Mouse (Mus musculus) inflammation-experienced regulatory T-cells, adult 16 weeks (primary cell): Measurements from ENCODE around the gene Zyx. TPM values are rescaled to one million over a fixed set of nuclear protein-coding genes. Genes with fewer than 3 reads are reported as not detected.

Experiments used
- polyA plus RNA-seq: library from polyadenylated mRNA; unstranded; fragments of 100-300 nt; shearing (Covaris generic); gene quantifications from one replicate; pipeline ENCODE4 v1.2.1, GENCODE M21; 2017

Zyx gene
- 98.2 TPM for polyA plus RNA-seq

DNA sequence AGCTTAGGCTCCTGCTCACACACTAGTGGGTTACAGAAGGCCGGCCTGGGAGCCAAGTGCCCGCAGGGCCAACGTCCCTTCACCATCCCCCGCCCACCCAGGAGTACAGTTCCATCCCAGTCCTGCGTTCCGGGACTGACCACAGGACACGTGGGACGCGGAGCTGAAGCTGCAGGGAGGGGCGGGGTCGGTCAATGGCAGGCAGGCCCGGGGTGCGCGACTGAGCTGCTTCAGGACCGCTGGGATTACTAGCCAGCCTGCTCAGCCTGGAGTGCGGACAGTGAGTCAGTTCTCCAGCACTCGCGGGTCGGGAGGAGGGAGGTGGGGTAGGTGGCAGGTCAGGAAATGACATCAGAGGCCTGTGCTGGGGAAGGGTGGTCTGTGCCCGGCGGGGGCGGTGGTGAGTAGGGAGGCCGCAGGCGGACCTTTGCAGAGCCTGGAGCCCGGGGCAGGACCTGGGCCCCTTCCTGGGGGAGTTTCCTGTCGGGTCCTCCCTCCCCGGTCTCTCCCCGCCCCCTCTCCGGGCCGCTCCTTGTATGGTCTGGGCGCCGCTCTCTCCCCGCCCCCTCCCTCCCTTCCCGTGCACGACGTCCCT is at the start of gene Zyx:
Zyx (plus strand) TSS at position 205 of the 595 bp plus-strand sequence.

DNA sequence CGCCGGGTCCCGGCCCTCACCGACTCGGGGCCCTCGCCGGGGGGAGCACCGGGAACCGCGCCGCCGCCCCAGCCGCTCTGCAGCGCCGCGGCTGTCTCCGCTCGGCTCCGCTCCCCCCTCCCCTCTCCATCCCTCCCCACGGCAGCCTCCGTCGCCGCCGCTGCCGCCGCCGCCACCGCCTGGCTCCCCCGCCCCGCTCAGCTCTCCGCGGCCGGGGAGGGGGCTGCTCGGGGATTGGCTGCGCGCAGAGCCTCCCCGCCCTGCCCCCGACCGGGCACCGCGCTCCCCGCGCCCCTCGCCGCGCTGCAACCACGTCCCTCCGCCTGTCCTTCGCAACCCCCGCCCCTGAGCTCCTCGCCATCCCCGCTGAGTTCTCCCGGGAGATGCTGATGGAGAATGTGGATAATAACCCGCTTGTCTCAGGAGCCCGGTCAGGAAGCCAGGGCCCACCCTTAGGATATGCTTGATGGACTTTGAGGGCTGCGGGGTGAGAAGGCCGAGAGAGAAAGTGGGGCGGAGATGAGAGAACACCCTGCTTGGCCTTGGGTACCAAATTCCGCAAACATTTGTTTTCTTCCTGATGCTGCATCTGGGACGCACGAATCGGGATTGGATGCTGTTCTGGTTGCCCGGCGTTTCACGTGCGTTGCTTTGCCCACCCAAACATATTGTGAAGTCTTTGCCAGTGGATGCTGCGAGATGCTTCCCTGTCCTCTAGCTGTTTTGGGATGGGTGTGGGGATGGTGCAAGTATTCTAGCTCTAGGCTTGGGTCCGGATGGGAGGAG is 24.8 kb upstream of the Zyx start, which contains the start of gene Fam131b:
Fam131b (minus strand) TSS at position 162 of the 786 bp plus-strand sequence.

DNA sequence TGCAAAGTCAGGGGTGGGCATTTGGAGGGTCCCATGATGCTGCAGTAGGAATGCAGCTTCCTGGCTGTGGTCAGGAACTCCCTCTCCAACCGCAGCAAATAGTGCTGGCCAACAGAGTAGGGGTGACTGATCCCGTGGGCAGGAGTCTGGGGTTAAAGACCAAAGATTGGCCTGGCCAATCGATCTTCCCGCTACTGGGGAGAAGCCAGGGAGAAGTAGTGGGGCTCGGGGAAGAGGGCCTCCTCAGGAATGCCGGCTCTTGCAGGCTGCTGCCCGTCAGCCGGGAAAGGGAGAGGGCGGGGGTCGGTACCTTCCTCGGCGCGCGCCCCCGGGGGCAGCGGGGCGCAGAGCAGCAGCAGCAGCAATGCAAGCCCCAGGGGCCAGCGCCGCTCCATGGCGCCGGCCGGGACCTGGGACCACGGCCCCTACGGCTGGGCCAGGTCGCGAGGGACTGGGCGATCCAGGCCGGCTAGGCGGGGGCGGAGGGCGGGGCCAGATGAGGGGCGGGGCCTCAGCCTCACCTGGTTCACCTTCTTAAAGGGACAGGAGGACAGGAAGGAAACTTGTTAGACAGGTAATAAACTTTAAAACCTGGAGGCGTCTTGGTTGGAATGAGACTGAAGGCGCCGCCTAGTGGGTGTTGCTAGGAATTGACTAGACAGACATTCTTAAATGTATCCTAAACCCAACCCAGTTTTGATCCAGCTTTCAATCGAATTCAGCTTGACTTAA is 23.6 kb downstream of the Zyx start, which contains the start of gene Epha1:
Epha1 (minus strand) TSS at position 453 of the 732 bp plus-strand sequence.

DNA sequence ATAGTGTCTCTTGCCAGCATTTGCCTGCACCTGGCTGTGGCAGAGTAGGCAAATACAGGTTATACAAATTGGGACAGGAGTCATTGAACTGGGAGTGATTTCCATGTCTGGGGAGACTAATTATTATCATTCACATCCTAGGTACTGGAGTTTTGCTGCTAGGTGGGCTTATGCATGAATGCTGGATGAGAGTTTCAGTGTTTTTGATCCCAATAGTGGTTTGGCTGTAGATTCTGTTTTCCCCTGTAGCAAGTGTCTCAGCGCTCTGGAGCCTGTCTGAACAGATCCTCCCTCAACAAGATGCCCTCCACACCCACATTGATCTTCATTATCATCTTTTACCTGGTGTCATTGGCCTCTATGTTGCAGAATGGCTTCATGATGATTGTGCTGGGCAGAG is 50.5 kb downstream of the Zyx start, which contains the start of gene Tas2r143:
Tas2r143 (plus strand) TSS at position 301 of the 400 bp plus-strand sequence.

DNA sequence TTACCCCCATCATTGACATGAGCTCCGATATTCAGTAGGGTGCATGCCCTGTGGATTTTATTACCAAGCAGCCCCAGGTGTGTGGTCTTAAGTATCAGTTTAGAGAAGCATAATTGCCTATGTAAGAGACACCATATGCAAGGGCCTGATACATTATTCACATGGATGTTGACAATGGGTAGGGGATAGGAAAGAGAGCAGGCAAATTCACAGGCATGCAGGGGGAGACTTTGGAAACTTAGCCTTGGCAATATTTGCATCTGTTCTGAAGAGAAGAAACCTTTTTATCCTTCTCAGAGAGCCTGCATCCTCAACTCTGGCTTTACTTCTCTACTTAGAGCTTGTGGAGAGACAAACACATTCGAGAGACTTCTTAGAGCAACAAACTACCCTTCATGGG is 55.7 kb downstream of the Zyx start, which contains the start of gene Tas2r135:
Tas2r135 (plus strand) TSS at position 301 of the 400 bp plus-strand sequence.

Other genes with a start within 250 kb of the Zyx start
- gene Tas2r139, start 208.7 kb upstream of the Zyx start, polyA plus RNA-seq, result not detected
- gene Tas2r144, start 134.3 kb upstream of the Zyx start, polyA plus RNA-seq, result not detected
- gene Gstk1, start 103.7 kb upstream of the Zyx start, polyA plus RNA-seq, result 12.2 TPM
- gene Tmem139, start 87.7 kb upstream of the Zyx start, polyA plus RNA-seq, result not detected
- gene Casp2, start 84.6 kb upstream of the Zyx start, polyA plus RNA-seq, result 77.0 TPM
- not detected for gene Clcn1, start 62.9 kb upstream of the Zyx start, polyA plus RNA-seq
- not detected for gene Fam131b, start 25.0 kb upstream of the Zyx start, polyA plus RNA-seq
- gene Epha1, start 23.6 kb downstream of the Zyx start, polyA plus RNA-seq, result 0.38 TPM
- gene Tas2r143, start 50.6 kb downstream of the Zyx start, polyA plus RNA-seq, result not detected
- not detected for gene Tas2r135, start 55.8 kb downstream of the Zyx start, polyA plus RNA-seq
- not detected for gene Tas2r126, start 84.9 kb downstream of the Zyx start, polyA plus RNA-seq
- not detected for gene Olfr458, start 115.6 kb downstream of the Zyx start, polyA plus RNA-seq
- not detected for gene Olfr457, start 126.7 kb downstream of the Zyx start, polyA plus RNA-seq
- gene Olfr456, start 137.6 kb downstream of the Zyx start, polyA plus RNA-seq, result not detected
- not detected for gene Olfr455, start 198.0 kb downstream of the Zyx start, polyA plus RNA-seq
- not detected for gene Tcaf3, start 248.1 kb downstream of the Zyx start, polyA plus RNA-seq